9 mouse cellular contexts compared by ENCODE assay signal in genomic region chr6:73010073-73010472, GRCm38 (mm10). TPM values are rescaled to one million over a fixed set of nuclear protein-coding genes. Genes with fewer than 3 reads are reported as not detected.
DNase-seq lines count a peak whose midpoint lies in the region; ATAC-seq lines count a peak whose summit lies in the region.
"Had no signal": no experiment of that assay in that cellular context is flagged by ENCODE, and none has a peak within 500 bp of the region (broad histone marks: within the 10 kb centered on the region; RNA-seq: fewer than 3 reads in every experiment).

No protein-coding gene starts in this region.

- 39% methylated on average over 6 of the region's 6 CpGs for WGBS in hindbrain, embryonic 10.5 days
- 48% methylated on average over 6 of the region's 6 CpGs for WGBS in hindbrain, embryonic 13.5 days
- 52% methylated on average over 6 of the region's 6 CpGs for WGBS in neural tube, embryonic 11.5 days

- peaks cover 11% of the 10 kb centered on the region for H3K4me1 ChIP-seq in hindbrain, embryonic 10.5 days (replicated peaks)
- H3K4me1 ChIP-seq in hindbrain, embryonic 13.5 days (replicated peaks) = 0 out of 2 replicates have a peak, but pooled peaks cover 2% of the 10 kb centered on the region
- H3K4me1 ChIP-seq in neural tube, embryonic 11.5 days (ENCODE audit: control insufficient read depth, insufficient read depth, low read length) = no peaks in the 10 kb centered on the region

- H3K4me3 ChIP-seq in hindbrain, embryonic 10.5 days = no peak overlapping the region
- H3K4me3 ChIP-seq in hindbrain, embryonic 13.5 days = no peak overlapping the region
- H3K4me3 ChIP-seq in neural tube, embryonic 11.5 days (ENCODE audit: low read depth, low read length) = no peak overlapping the region
- H3K4me3 ChIP-seq: limb, embryonic 13.5 days had no signal

- H3K27ac ChIP-seq in hindbrain, embryonic 10.5 days = no peak overlapping the region
- H3K27ac ChIP-seq in hindbrain, embryonic 13.5 days = no peak overlapping the region
- H3K27ac ChIP-seq in neural tube, embryonic 11.5 days (ENCODE audit: low read depth, low read length) = no peak overlapping the region
- H3K27ac ChIP-seq: limb, embryonic 13.5 days had no signal

- intact Hi-C loops in heart, postnatal 14 days (cut with DNase I) = loop anchor here (1.0 to 5.0 kb wide), 2 partner anchors 53 to 71 kb away; partner anchors contain the start of gene Tmsb10
- intact Hi-C loops in left cerebral cortex, postnatal 25 days (cut with DNase I) = loop anchor here (1.0 to 5.0 kb wide), 2 partner anchors 53 to 70 kb away; partner anchors contain the start of gene Tmsb10

- ATAC-seq in hindbrain, embryonic 13.5 days (ENCODE audit: low FRiP score) = no peak
- ATAC-seq in activated CD4-positive, CD25-positive, alpha-beta regulatory T cell, adult 4 months = peak; percentile 56
- no peak for ATAC-seq in neural tube, embryonic 11.5 days (ENCODE audit: insufficient read depth, low FRiP score, low TSS enrichment)

- DNase-seq in hindbrain, embryonic 10.5 days (ENCODE audit: low spot score) = peak; percentile 50
- peak; percentile 59 to 80 for DNase-seq in cerebellum, postnatal 25 days
- DNase-seq in heart, postnatal 14 days = peak; percentile 75 to 89
- peak; percentile 24 to 43 for DNase-seq in left cerebral cortex, postnatal 25 days (ENCODE audit: low spot score in 2 of 2)
- peak; percentile 50 for DNase-seq in neural tube, embryonic 11.5 days (ENCODE audit: low spot score)
- peak; percentile 38 to 42 for DNase-seq in thymus, adult 18-20 months

- no peak overlapping the region for H3K9ac ChIP-seq in hindbrain, embryonic 13.5 days
- H3K9ac ChIP-seq in neural tube, embryonic 11.5 days (ENCODE audit: low read length) = no peak overlapping the region
- H3K9ac ChIP-seq: limb, embryonic 13.5 days had no signal

- no peaks in the 10 kb centered on the region for H3K9me3 ChIP-seq in hindbrain, embryonic 10.5 days
- no peaks in the 10 kb centered on the region for H3K9me3 ChIP-seq in hindbrain, embryonic 13.5 days
- H3K9me3 ChIP-seq in neural tube, embryonic 11.5 days (ENCODE audit: control insufficient read depth, low read length) = no peaks in the 10 kb centered on the region
- H3K9me3 ChIP-seq: limb, embryonic 13.5 days had no signal

- H3K4me2 ChIP-seq in hindbrain, embryonic 13.5 days = no peak overlapping the region
- no peak overlapping the region for H3K4me2 ChIP-seq in neural tube, embryonic 11.5 days (ENCODE audit: low read depth)
- H3K4me2 ChIP-seq: limb, embryonic 13.5 days had no signal

- no peaks in the 10 kb centered on the region for H3K27me3 ChIP-seq in hindbrain, embryonic 10.5 days (ENCODE audit: insufficient read depth, poor library complexity, severe bottlenecking)
- no peaks in the 10 kb centered on the region for H3K27me3 ChIP-seq in hindbrain, embryonic 13.5 days
- no peaks in the 10 kb centered on the region for H3K27me3 ChIP-seq in neural tube, embryonic 11.5 days (ENCODE audit: control insufficient read depth, insufficient read depth, low read length)
- H3K27me3 ChIP-seq: limb, embryonic 13.5 days had no signal

- no peaks in the 10 kb centered on the region for H3K36me3 ChIP-seq in hindbrain, embryonic 10.5 days
- H3K36me3 ChIP-seq in hindbrain, embryonic 13.5 days = no peaks in the 10 kb centered on the region
- no peaks in the 10 kb centered on the region for H3K36me3 ChIP-seq in neural tube, embryonic 11.5 days (ENCODE audit: control insufficient read depth, insufficient read depth, low read length)
- H3K36me3 ChIP-seq: limb, embryonic 13.5 days had no signal

RNA-seq across cellular contexts. Expression of gene Tmsb10, which starts 51.5 kb away (rescaled TPM):
- polyA plus RNA-seq in hindbrain, embryonic 10.5 days (2016; fragmentation: Nextera tagmentation; extraction: Ambion mirVana) = 3,283 and 4,408 TPM in 2 replicates
- polyA plus RNA-seq in hindbrain, embryonic 13.5 days (2015; fragmentation: Nextera tagmentation; extraction: Ambion mirVana) = 5,412 and 5,881 TPM in 2 replicates
- 1,000 to 10,000 TPM; 4,284 to 5,100 TPM for polyA plus RNA-seq in activated CD4-positive, CD25-positive, alpha-beta regulatory T cell, adult 4 months (2017; shearing (Covaris generic))
- total RNA-seq in heart, postnatal 14 days (2021) = 100 to 1,000 TPM; 220 to 281 TPM
- total RNA-seq in left cerebral cortex, postnatal 25 days (2021) = 100 to 1,000 TPM; 512 to 528 TPM
- 3,130 and 3,517 TPM in 2 replicates for polyA plus RNA-seq in neural tube, embryonic 11.5 days (2014; fragmentation: Nextera tagmentation; extraction: Ambion mirVana)
